Mouse (Mus musculus) G1E (cell line): ENCODE results near the gene Arhgap32. TPM values are rescaled to one million over a fixed set of nuclear protein-coding genes. Genes with fewer than 3 reads are reported as not detected.

Experiments used
- ATAC-seq: 2 replicates; pipeline ENCODE4 v1.8.0; 2016; ENCODE audit warnings: mild to moderate bottlenecking; ENCODE audit not compliant: insufficient number of reproducible peaks, poor library complexity, low FRiP score, severe bottlenecking; ENCODE audit errors: extremely low read depth
- DNase-seq: peaks from one replicate; pipeline ENCODE4 v3.0.0; 2012; ENCODE audit warnings: low spot score
- H3K27me3 ChIP-seq: 2 replicates; pipeline ENCODE4 v1.6.1; 2012; ENCODE audit warnings: mild to moderate bottlenecking, low read length, inconsistent platforms; ENCODE audit not compliant: insufficient read depth
- H3K36me3 ChIP-seq: replicated peaks from 2 replicates; pipeline ENCODE3; 2012; ENCODE audit warnings: mild to moderate bottlenecking, inconsistent platforms
- H3K4me1 ChIP-seq: 2 replicates; pipeline ENCODE4 v1.6.1; 2012; ENCODE audit warnings: low read depth, low read length, inconsistent platforms, mixed read lengths; ENCODE audit not compliant: insufficient read depth
- H3K4me3 ChIP-seq: 2 replicates; pipeline ENCODE4 v1.5.1; 2012; ENCODE audit warnings: low read depth, mild to moderate bottlenecking, inconsistent platforms, low read length, moderate library complexity, mixed read lengths
- H3K9me3 ChIP-seq: replicated peaks from 2 replicates; pipeline ENCODE4 v1.6.1; 2012; ENCODE audit warnings: inconsistent platforms
- CTCF ChIP-seq: IDR thresholded peaks from 2 replicates; pipeline ENCODE4 v1.5.1; 2012; ENCODE audit warnings: low read depth, low read length, inconsistent platforms, mixed read lengths
- GATA1 ChIP-seq: IDR thresholded peaks from 2 replicates; pipeline ENCODE4 v1.6.1; 2012; ENCODE audit warnings: borderline replicate concordance, low read length, inconsistent platforms, mixed read lengths
- GATA2 ChIP-seq: IDR thresholded peaks from 2 replicates; pipeline ENCODE4 v1.6.1; 2012; ENCODE audit warnings: low read depth, low read length, inconsistent platforms, borderline replicate concordance
- POLR2AphosphoS5 ChIP-seq: IDR thresholded peaks from 2 replicates; pipeline ENCODE4 v1.6.1; 2012; ENCODE audit warnings: low read depth, low read length, inconsistent platforms; ENCODE audit not compliant: insufficient replicate concordance
- TAL1 ChIP-seq: conservative IDR thresholded peaks from 2 replicates; pipeline ENCODE4 v1.6.1; 2012; ENCODE audit warnings: low read depth, low read length, inconsistent platforms, mixed read lengths
- polyA plus RNA-seq: library from polyadenylated mRNA; stranded (reverse); fragments of >175 nt; gene quantifications from 2 replicates; pipeline ENCODE4 v1.2.3, GENCODE M21; 2012
- total RNA-seq, 2 experiments: library from RNA; stranded (forward) in 1 of 2; stranded (reverse) in 1 of 2; fragments of 200-1000 nt in 1 of 2; fragments of >200 nt in 1 of 2; fragmentation: Nextera tagmentation in 1 of 2; gene quantifications; 2 replicates each; pipeline ENCODE4 v1.2.3; 2014 to 2017

Arhgap32 gene
- total and polyA plus RNA-seq, 3 experiments, result 0.01 to 0.05 TPM; not detected in 1

DNA sequence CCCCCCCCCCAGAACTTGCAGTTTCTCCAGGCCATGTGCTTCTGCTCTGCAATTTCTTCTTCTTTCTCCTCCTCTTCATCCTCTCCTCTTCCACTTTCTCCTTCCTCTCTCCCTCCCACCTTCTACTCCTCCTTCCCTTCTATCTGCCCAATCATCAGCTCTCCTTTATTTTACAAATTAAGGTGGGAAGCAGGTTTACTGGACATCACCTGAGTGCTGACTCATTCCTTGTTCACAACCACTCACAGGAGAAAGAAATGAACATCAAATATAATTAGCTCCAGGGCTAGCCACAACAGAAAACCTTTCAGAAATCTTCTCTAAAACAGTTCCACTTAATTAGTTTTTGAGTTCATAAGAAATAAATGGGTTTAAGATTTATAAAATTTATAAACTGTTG is 20.3 kb downstream of the Arhgap32 start:
- no peak for DNase-seq
- 0 out of 2 replicates have a peak, but pooled peaks cover 5% of the 10 kb centered on the region for H3K9me3 ChIP-seq
- TF ChIP-seq CTCF (no peak), POLR2AphosphoS5 (no peak), GATA1 (no peak)
- no peaks in the 10 kb centered on the region for H3K27me3 ChIP-seq
- H3K4me1 ChIP-seq, result no peaks in the 10 kb centered on the region
- no peaks in the 10 kb centered on the region for H3K36me3 ChIP-seq
- no peak overlapping the region for H3K4me3 ChIP-seq
- ATAC-seq, result no peak

- H3K9me3 ChIP-seq, result 0 out of 2 replicates have a peak, but pooled peaks cover 5% of the 10 kb centered on the region
- DNase-seq (no peak), ATAC-seq (no peak)
- no peak overlapping the region for H3K4me3 ChIP-seq
- no peak for TF ChIP-seq TAL1
- no peak for TF ChIP-seq CTCF
- no peak for TF ChIP-seq GATA2
- no peak for TF ChIP-seq GATA1
- no peak for TF ChIP-seq POLR2AphosphoS5
- H3K36me3 ChIP-seq, result no peaks in the 10 kb centered on the region
- no peaks in the 10 kb centered on the region for H3K4me1 ChIP-seq
- no peaks in the 10 kb centered on the region for H3K27me3 ChIP-seq
Measured at GRCm38 (mm10) chr9:32136680-32137295, 20.9 kb downstream of the Arhgap32 start.

DNA sequence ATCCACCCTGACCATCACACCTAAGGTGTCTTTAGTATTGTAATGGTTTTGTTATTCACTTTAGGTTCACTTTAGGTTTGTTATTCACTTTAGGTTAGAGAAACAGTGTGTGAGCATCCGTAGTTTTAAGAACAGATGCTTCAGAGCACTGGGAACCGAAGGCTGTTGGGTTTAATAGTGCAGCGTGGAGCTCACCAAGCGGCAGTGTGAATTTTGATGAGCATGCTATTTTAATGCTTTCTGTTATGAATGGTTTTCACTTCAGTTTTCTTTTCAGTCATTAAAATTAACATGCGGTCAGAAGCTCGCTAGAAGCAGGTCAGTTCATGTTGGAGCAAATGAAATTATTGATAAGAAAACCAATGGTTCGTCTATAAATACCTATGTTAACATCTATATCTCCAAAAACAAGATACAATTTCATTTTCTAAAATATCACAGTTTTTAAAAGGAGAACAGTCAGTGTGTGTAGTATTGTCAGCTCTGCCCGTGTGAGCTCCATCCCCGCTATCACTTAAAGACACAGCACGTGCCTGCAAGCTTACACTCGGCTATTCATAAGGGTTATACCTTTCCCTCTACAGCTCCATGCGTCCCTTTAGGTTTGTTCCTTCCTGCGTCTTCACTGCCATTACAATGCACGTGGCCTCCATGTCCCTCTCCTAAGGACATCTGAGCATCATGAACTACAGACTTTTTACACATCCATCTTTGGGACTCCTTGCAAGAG is 21.9 kb downstream of the Arhgap32 start:
- Histone ChIP-seq H3K4me3 (no peak overlapping the region), H3K36me3 (no peaks in the 10 kb centered on the region)
- TF ChIP-seq TAL1 (no peak), POLR2AphosphoS5 (no peak), GATA1 (no peak), CTCF (no peak), GATA2 (no peak)

GRCm38 (mm10) chr9:32138616-32139015 is 22.7 kb downstream of the Arhgap32 start:
- no peak overlapping the region for H3K4me3 ChIP-seq
- ATAC-seq (no peak), DNase-seq (no peak)
- 0 out of 2 replicates have a peak, but pooled peaks cover 5% of the 10 kb centered on the region for H3K9me3 ChIP-seq
- H3K27me3 ChIP-seq, result no peaks in the 10 kb centered on the region
- no peaks in the 10 kb centered on the region for H3K4me1 ChIP-seq
- no peaks in the 10 kb centered on the region for H3K36me3 ChIP-seq
- no peak for TF ChIP-seq GATA1
- no peak for TF ChIP-seq POLR2AphosphoS5
- TF ChIP-seq GATA2, result no peak
- no peak for TF ChIP-seq CTCF
- TF ChIP-seq TAL1, result no peak

More for the DNA sequence above, 21.9 kb downstream of the Arhgap32 start:
- ATAC-seq (no peak), DNase-seq (no peak)
- Histone ChIP-seq H3K4me1 (no peaks in the 10 kb centered on the region), H3K9me3 (0 out of 2 replicates have a peak, but pooled peaks cover 5% of the 10 kb centered on the region), H3K27me3 (no peaks in the 10 kb centered on the region)

DNA sequence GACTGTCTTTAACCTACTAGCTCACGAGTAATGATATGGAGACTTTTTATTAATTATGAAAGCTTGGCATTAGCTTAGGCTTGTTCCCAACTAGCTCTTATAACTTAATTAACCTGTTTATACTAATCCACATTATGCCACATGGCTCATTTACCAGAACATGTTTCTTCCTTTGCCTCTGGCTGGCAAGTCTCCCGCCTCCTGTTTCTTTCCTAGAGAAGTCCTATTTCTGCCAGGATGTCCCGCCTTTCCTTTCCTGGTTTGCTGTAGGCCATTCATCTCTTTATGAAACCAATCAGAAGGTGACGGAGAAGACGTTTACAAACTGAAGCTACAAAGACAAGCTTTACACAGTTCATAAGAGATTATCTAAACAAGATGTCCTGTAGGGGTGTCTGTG is 23.7 kb downstream of the Arhgap32 start:
- H3K36me3 ChIP-seq, result no peaks in the 10 kb centered on the region
- H3K4me1 ChIP-seq, result no peaks in the 10 kb centered on the region
- TF ChIP-seq CTCF (no peak), TAL1 (no peak), POLR2AphosphoS5 (no peak), GATA2 (no peak), GATA1 (no peak)
- DNase-seq, result no peak
- no peak overlapping the region for H3K4me3 ChIP-seq
- no peaks in the 10 kb centered on the region for H3K27me3 ChIP-seq
- H3K9me3 ChIP-seq, result 0 out of 2 replicates have a peak, but pooled peaks cover 5% of the 10 kb centered on the region
- ATAC-seq, result no peak

DNA sequence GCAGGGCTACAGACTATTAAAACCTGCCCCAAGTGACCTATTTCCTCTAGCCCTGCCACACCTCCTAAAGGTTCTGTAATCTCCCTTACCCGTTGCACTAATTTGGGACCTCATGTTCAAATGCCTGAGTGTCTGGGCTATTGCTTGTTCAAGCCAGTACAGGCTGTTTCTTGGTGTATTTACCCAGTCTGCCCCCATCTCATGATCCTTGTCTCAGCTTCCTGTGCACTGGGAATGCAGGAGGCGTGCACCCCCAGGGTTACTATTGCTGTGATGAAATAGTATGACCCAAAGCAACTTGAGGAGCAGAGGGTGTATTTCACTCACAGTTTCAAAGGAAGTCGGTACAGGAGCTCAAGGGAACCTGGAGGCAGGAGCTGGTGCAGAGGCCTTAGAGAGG is 26.9 kb downstream of the Arhgap32 start:
- no peak overlapping the region for H3K4me3 ChIP-seq
- no peak for TF ChIP-seq GATA1
- TF ChIP-seq TAL1, result no peak
- no peak for TF ChIP-seq POLR2AphosphoS5
- no peak for TF ChIP-seq CTCF
- TF ChIP-seq GATA2, result no peak
- no peaks in the 10 kb centered on the region for H3K9me3 ChIP-seq
- DNase-seq (no peak), ATAC-seq (no peak)
- no peaks in the 10 kb centered on the region for H3K4me1 ChIP-seq
- no peaks in the 10 kb centered on the region for H3K36me3 ChIP-seq
- H3K27me3 ChIP-seq, result peaks cover 2% of the 10 kb centered on the region; the same call in 1 of the 2 replicates

DNA sequence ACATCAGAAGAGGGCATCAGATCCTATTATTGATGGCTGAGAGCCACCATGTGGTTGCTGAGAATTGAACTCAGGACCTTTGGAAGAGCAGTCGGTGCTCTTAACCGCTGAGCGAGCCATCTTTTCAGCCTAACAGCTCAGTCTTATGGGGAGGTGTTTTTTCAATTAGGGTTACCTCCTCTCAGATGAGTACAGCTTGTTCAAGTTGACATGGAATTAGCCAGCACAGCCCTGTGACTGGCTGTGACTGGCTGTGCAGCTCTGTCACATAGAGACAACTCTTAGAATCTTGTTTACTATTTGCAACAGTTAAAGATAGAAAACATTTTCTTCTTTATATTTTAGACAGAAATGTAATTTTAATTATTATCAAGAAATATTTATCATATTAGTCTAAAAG is 27.5 kb downstream of the Arhgap32 start:
- no peaks in the 10 kb centered on the region for H3K9me3 ChIP-seq
- TF ChIP-seq GATA2 (no peak), POLR2AphosphoS5 (no peak), CTCF (no peak), GATA1 (no peak), TAL1 (no peak)
- no peak overlapping the region for H3K4me3 ChIP-seq
- no peak for ATAC-seq
- peaks cover 2% of the 10 kb centered on the region; the same call in 1 of the 2 replicates for H3K27me3 ChIP-seq
- DNase-seq, result no peak
- H3K36me3 ChIP-seq, result no peaks in the 10 kb centered on the region
- H3K4me1 ChIP-seq, result no peaks in the 10 kb centered on the region
